Mouse (Mus musculus) stomach, postnatal 0 days (tissue): ENCODE measurements around the gene Dlg2. TPM values are rescaled to one million over a fixed set of nuclear protein-coding genes. Genes with fewer than 3 reads are reported as not detected.
A peak's percentile ranks its signal among the peaks of the same experiment; 100 is the strongest.

Source experiments
- ATAC-seq: fragments of 200-750 bp; cut with Nextera tagmentation; 2 replicates; pipeline ENCODE4 v1.8.0; 2017; ENCODE audit not compliant: low FRiP score, low TSS enrichment
- DNase-seq: peaks from one replicate; pipeline ENCODE4 v3.0.0-alpha.2; 2016; ENCODE audit warnings: low spot score
- H3K27ac ChIP-seq: fragments of 300-500 bp; sonication (generic); replicated peaks from 2 replicates; pipeline ENCODE4 v1.5.1; 2014; ENCODE audit warnings: mild to moderate bottlenecking, control low read depth
- H3K27me3 ChIP-seq: fragments of 300-500 bp; sonication (generic); 2 replicates; pipeline ENCODE4 v1.6.1; 2014; ENCODE audit warnings: low read length; ENCODE audit not compliant: control insufficient read depth, insufficient read depth
- H3K36me3 ChIP-seq: fragments of 300-500 bp; sonication (generic); 2 replicates; pipeline ENCODE4 v1.6.1; 2014; ENCODE audit warnings: low read length, mixed read lengths; ENCODE audit not compliant: control insufficient read depth, insufficient read depth
- H3K4me1 ChIP-seq: fragments of 300-500 bp; sonication (generic); replicated peaks from 2 replicates; pipeline ENCODE4 v1.6.1; 2014; ENCODE audit warnings: antibody characterized with exemption; ENCODE audit not compliant: control insufficient read depth, insufficient read depth
- H3K4me2 ChIP-seq: fragments of 300-500 bp; sonication (generic); replicated peaks from 2 replicates; pipeline ENCODE4 v1.6.1; 2014; ENCODE audit warnings: low read depth, mild to moderate bottlenecking, control low read depth, moderate library complexity
- H3K4me3 ChIP-seq: fragments of 300-500 bp; sonication (generic); 2 replicates; pipeline ENCODE4 v1.5.1; 2014; ENCODE audit warnings: low read depth, low read length, control low read depth
- H3K9ac ChIP-seq: fragments of 300-500 bp; sonication (generic); 2 replicates; pipeline ENCODE4 v1.6.1; 2014; ENCODE audit warnings: mild to moderate bottlenecking, low read length, control low read depth, mixed read lengths
- H3K9me3 ChIP-seq: fragments of 300-500 bp; sonication (generic); 2 replicates; pipeline ENCODE4 v1.6.1; 2016; ENCODE audit warnings: low read length; ENCODE audit not compliant: control insufficient read depth
- CTCF ChIP-seq: IDR thresholded peaks from 2 replicates; pipeline ENCODE4 v1.5.1; 2016; ENCODE audit warnings: antibody characterized with exemption, low read depth, mild to moderate bottlenecking, moderate library complexity
- EP300 ChIP-seq: optimal IDR thresholded peaks from 2 replicates; pipeline ENCODE3; 2016; ENCODE audit warnings: antibody characterized with exemption
- WGBS: fragments of 180-500 bp; shearing (Covaris S2); extraction: QIAGEN DNeasy Blood & Tissue Kit; methylation state at CpG from one replicate; pipeline ENCODE4 v1.1.7; 2014; 5-methylcytosine and 5-hydroxymethylcytosine counted together
- polyA plus RNA-seq: library from polyadenylated mRNA; unstranded; fragments of >200 nt; fragmentation: Nextera tagmentation; extraction: Ambion mirVana; gene quantifications from 2 replicates; pipeline ENCODE4 v1.2.1, GENCODE M21; 2015

Dlg2 gene
- polyA plus RNA-seq, 1 experiment from 2014 or later = 12.8 TPM

DNA sequence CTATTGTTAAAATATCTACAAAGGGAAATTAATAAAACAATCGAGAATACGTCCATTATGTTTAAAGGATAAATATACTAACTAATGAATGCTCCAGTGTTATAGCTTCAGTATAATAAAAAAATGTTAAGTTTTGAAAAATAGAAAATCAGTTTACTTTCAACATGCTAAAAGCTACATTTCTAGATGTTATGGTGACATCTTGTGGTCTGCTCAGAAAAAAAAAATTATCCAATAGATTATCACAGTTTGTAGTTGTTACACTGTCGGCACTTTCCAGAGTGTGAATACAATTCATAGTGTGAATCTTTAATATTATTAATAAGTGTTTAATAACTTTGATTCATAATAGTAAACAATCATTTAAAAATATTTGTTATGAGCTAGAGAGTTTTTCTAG lies 31.7 kb downstream of the Dlg2 start:
- Histone ChIP-seq H3K27ac (no peak overlapping the region), H3K27me3 (no peaks in the 10 kb centered on the region), H3K9ac (no peak overlapping the region), H3K9me3 (no peaks in the 10 kb centered on the region), H3K36me3 (no peaks in the 10 kb centered on the region), H3K4me3 (no peak overlapping the region), H3K4me1 (no peaks in the 10 kb centered on the region), H3K4me2 (no peak overlapping the region)
- ATAC-seq (no peak), DNase-seq (no peak)
- TF ChIP-seq CTCF (peak; percentile 56), EP300 (no peak)
- WGBS = 60% methylated on average over 3 of the region's 3 CpGs

DNA sequence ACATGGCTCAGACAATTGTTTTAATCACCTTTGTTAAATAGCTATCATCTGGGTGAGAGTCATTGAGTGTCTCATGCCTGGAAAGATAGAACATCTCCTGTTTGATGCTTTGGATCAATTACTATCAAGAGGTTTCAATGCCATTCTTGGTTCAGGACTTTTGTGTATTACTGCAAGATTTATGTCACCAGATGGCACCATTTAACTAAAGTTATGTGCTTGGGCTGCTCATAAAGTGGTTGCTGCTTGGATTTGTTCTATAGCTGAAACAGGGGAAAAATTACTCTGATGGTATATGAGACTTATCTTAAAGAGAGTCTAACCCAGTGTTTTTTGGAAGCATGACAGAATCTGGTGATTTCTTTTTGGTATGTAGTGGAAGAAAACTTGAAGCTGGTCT lies 35.8 kb downstream of the Dlg2 start:
- H3K9ac ChIP-seq = no peak overlapping the region
- TF ChIP-seq CTCF (peak; percentile 69), EP300 (no peak)
- no peak for ATAC-seq
- no peaks in the 10 kb centered on the region for H3K4me1 ChIP-seq
- DNase-seq = no peak
- no peak overlapping the region for H3K27ac ChIP-seq
- H3K9me3 ChIP-seq = no peaks in the 10 kb centered on the region
- no peak overlapping the region for H3K4me3 ChIP-seq
- no peaks in the 10 kb centered on the region for H3K36me3 ChIP-seq
- no peak overlapping the region for H3K4me2 ChIP-seq
- H3K27me3 ChIP-seq = no peaks in the 10 kb centered on the region

DNA sequence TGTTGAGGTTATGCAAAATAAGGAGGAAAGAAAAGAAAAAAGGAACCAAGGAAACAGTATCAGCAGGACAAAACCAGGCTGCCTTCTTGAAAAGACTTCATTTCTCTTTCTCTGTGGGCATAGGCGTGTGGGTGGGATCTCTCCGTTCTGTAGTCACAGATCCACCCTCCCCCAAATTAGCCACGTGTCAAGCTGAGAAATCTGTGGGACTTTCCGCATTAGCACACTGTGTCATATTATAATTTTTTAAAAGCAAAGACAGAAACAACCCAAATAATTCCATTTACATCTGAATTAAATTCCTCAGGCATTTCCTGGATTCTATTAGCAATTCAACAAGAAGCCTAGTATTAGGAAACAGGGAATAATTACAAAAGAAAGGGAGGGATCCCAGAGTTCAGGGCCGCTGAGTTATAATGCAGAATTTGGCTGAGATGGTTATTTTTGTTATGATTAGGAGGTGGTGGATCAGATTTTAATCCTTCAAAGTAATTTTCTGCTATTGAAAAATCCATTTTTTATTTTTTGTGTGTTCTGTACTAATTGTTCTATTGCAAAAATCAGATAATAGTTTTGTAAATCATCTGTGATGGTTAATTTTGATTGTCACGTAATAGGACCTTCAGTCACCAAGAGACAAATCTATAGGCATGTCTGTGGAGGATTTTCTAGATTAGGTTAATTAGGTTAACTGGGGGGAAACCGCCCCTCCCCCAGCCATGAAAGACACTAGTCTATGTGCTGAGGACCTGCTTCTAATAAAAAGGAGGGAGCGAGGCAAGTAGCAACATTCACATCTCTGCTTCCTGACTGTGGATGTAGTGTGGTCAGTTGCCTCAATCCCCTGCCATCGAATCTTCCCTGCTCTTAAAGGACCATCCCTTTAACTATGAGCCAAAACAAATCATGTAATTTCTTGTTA lies 63.3 kb downstream of the Dlg2 start:
- 51% methylated on average over 9 of the region's 9 CpGs for WGBS

DNA sequence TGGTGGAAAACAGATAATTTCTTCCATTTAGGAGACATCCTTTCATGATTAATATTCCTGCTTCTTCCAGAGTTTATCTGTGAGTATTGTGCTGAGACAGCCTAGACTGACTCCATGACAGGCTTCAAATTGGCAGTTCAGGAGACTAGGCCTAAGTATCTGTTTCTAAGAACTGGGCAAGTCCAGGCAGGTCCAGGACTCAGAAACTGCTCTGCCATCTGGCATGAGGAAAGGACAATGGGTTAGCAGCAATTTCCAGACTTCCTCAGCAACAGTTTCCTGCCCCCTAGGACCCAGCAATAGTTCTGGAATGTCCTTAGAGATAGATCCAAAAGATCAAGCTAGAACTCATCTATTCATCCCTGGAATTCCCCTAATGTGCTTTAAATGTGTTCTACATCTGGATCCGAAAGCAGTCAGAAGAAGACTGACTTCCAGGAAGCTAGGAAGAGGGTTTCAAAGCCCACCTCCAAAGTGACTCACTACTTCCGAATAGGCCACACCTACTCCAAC lies 64.4 kb downstream of the Dlg2 start:
- Histone ChIP-seq H3K4me2 (no peak overlapping the region), H3K9ac (no peak overlapping the region), H3K27me3 (no peaks in the 10 kb centered on the region), H3K36me3 (no peaks in the 10 kb centered on the region), H3K4me1 (no peaks in the 10 kb centered on the region), H3K9me3 (no peaks in the 10 kb centered on the region), H3K4me3 (no peak overlapping the region), H3K27ac (no peak overlapping the region)
- no peak for DNase-seq
- no peak for ATAC-seq
- TF ChIP-seq CTCF (no peak), EP300 (no peak)
- 74% methylated on average over 2 of the region's 2 CpGs for WGBS

More for the DNA sequence above, 63.3 kb downstream of the Dlg2 start:
- Histone ChIP-seq H3K4me3 (no peak overlapping the region), H3K36me3 (no peaks in the 10 kb centered on the region), H3K9ac (no peak overlapping the region), H3K4me1 (no peaks in the 10 kb centered on the region), H3K27me3 (no peaks in the 10 kb centered on the region), H3K4me2 (no peak overlapping the region), H3K27ac (no peak overlapping the region), H3K9me3 (no peaks in the 10 kb centered on the region)
- ATAC-seq (no peak), DNase-seq (no peak)
- TF ChIP-seq EP300 = no peak
- TF ChIP-seq CTCF = no peak

DNA sequence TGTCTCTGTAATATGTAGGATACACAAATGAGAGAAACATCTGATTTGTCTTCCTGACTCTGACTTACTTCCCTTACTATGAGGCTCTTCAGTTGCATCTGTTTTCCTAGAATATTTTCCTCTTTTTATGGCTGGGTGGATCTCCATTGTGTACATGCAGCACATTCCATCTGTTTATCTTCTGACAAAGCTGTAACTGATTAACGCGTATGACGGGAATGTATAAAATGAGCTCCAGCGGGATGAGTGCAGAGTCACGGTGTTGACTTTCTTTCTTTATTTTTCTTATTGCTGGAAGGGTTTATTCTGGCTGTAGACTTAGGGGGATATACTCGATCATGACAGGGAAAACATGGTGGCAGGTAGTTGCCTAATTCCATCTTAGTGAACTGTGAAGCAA lies 76.9 kb downstream of the Dlg2 start:
- Histone ChIP-seq H3K4me1 (no peaks in the 10 kb centered on the region), H3K9me3 (no peaks in the 10 kb centered on the region), H3K27me3 (no peaks in the 10 kb centered on the region), H3K4me3 (no peak overlapping the region), H3K36me3 (no peaks in the 10 kb centered on the region), H3K9ac (no peak overlapping the region), H3K27ac (no peak overlapping the region), H3K4me2 (no peak overlapping the region)
- ATAC-seq (no peak), DNase-seq (no peak)
- 41% methylated on average over 6 of the region's 6 CpGs for WGBS
- TF ChIP-seq EP300 = no peak
- no peak for TF ChIP-seq CTCF

DNA sequence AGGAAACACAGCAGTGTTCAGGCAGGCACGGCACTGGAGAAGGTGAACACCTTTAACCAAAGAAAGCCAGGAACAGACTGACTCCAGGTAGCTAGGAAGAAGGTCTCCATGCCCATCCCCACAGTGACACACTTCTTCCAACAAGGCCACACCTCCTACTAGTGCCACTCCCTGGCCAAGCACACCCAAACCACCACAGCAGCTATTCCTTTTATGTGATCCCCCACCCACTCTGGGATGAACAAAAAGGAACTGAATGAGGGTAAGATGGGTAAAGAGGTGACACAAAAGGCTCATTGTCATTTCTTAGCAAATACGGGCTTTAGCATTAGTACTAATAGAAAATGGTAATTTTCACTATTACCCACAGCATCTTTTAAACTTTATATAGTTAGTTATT lies 77.9 kb downstream of the Dlg2 start:
- H3K9me3 ChIP-seq = no peaks in the 10 kb centered on the region
- no peaks in the 10 kb centered on the region for H3K4me1 ChIP-seq
- no peak overlapping the region for H3K27ac ChIP-seq
- no peak for ATAC-seq
- H3K9ac ChIP-seq = no peak overlapping the region
- H3K4me3 ChIP-seq = no peak overlapping the region
- TF ChIP-seq CTCF (no peak), EP300 (no peak)
- no peaks in the 10 kb centered on the region for H3K36me3 ChIP-seq
- DNase-seq = no peak
- no peaks in the 10 kb centered on the region for H3K27me3 ChIP-seq
- WGBS = 85% methylated on average over 2 of the region's 2 CpGs
- no peak overlapping the region for H3K4me2 ChIP-seq
